Mouse (Mus musculus): Measurements from ENCODE around the gene Tbx4. TPM values are rescaled to one million over a fixed set of nuclear protein-coding genes. Genes with fewer than 3 reads are reported as not detected.

The Tbx4 gene
- polyA plus RNA-seq, 1 experiment from 2014 or later, result 0.08 TPM

DNA sequence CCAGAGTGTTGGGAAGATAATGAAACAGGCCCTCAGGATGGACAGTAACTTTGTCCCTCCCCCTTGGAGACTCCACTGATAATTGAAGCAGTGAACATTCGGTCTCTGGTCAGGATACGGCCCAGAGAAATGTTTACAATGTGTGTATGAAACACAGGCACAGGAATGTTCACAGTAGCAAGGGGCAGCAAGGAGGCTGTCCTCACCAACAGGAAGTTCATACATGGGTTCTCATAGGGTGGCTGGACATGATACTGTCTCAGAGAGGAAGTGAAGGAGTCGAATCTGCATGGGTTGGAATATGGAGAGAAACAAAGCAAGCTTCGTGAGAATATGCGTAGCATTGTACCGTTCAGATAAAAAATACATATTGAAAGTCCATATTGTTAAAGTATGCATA is 74.1 kb downstream of the Tbx4 start:
- Histone ChIP-seq H3K27me3 (ENCODE audit: control insufficient read depth, insufficient read depth, low read length) (no peaks in the 10 kb centered on the region), H3K9ac (ENCODE audit: low read depth, low read length) (no peak overlapping the region), H3K4me3 (ENCODE audit: low read depth, low read length) (no peak overlapping the region), H3K9me3 (ENCODE audit: control insufficient read depth, low read length) (no peaks in the 10 kb centered on the region), H3K4me1 (replicated peaks; ENCODE audit: control insufficient read depth, insufficient read depth, low read length) (no peaks in the 10 kb centered on the region), H3K4me2 (replicated peaks; ENCODE audit: low read depth, low read length) (no peak overlapping the region), H3K36me3 (ENCODE audit: control insufficient read depth, insufficient read depth, low read length) (no peaks in the 10 kb centered on the region), H3K27ac (ENCODE audit: low read depth, low read length) (no peak overlapping the region)
- 85% methylated on average over 6 of the region's 6 CpGs for WGBS
- DNase-seq (ENCODE audit: low spot score) (no peak), ATAC-seq (ENCODE audit: low FRiP score) (no peak)

DNA sequence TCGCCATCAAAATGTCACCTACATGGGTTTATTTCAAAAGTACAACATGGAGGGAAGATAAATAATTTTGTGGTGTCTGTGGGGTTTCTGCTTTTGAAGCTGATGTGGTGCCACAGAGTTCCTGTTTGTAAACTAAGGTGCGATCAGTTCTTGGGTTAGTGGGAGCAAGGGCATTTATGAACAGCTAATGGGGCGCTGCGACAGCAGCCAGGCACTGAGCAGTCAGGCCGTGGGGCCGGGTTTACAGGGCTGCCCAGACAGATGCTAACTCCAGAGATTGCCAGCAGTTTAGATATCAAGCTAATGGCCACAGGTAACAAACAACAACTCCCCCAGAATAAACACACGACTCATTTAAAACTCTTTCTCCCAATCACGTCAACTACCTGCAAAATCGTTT is 75.3 kb downstream of the Tbx4 start:
- Histone ChIP-seq H3K9me3 (ENCODE audit: control insufficient read depth, low read length) (no peaks in the 10 kb centered on the region), H3K27me3 (ENCODE audit: control insufficient read depth, insufficient read depth, low read length) (no peaks in the 10 kb centered on the region), H3K4me3 (ENCODE audit: low read depth, low read length) (no peak overlapping the region), H3K4me1 (replicated peaks; ENCODE audit: control insufficient read depth, insufficient read depth, low read length) (no peaks in the 10 kb centered on the region), H3K9ac (ENCODE audit: low read depth, low read length) (no peak overlapping the region), H3K4me2 (replicated peaks; ENCODE audit: low read depth, low read length) (no peak overlapping the region), H3K27ac (ENCODE audit: low read depth, low read length) (no peak overlapping the region), H3K36me3 (ENCODE audit: control insufficient read depth, insufficient read depth, low read length) (no peaks in the 10 kb centered on the region)
- WGBS, result 78% methylated on average over 9 of the region's 9 CpGs
- DNase-seq (ENCODE audit: low spot score) (no peak), ATAC-seq (ENCODE audit: low FRiP score) (no peak)

Other genes with a start within 250 kb of the Tbx4 start
- 2.3 and 3.7 TPM in 2 replicates for gene Tbx2, start 53.9 kb upstream of the Tbx4 start, polyA plus RNA-seq (2014; fragmentation: Nextera tagmentation; extraction: Ambion mirVana)
- gene Gm11444, start 36.1 kb upstream of the Tbx4 start, polyA plus RNA-seq (2014; fragmentation: Nextera tagmentation; extraction: Ambion mirVana), result not detected in 2 replicates